ENCODE assay signal across 9 mouse cellular contexts in the genomic region with DNA sequence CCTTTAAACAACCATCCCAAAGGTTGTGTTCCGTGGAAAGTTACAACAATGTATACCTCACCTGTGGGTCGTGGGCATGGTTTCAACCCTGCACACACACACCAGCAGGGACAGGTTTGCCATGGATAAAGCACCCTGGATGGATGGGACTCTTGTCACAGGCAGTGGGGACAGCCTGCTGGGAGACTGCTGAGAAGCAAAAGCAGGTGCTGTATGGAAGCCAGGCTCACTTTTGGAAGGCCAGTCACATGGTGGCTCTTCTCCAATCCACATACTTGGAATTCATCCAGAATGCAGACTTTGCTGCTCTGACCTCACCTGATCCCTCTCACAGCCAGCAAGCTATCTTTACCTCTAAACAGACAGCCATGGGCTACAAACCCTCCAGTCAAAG.
DNase-seq lines count a peak whose midpoint lies in the region; ATAC-seq and TF ChIP-seq lines count a peak whose summit lies in the region.
"Had no signal": no experiment of that assay in that cellular context is flagged by ENCODE, and none has a peak within 500 bp of the region (broad histone marks: within the 10 kb centered on the region; RNA-seq: fewer than 3 reads in every experiment).

No protein-coding gene starts in this region.

- ATAC-seq in forebrain, embryonic 13.5 days: peak; percentile 48
- ATAC-seq in midbrain, embryonic 16.5 days: peak; percentile 50
- ATAC-seq in erythroid progenitor cell, adult 5-6 weeks (replicated peaks; ENCODE audit: low FRiP score, poor library complexity, severe bottlenecking): no peak
- ATAC-seq in megakaryocyte progenitor cell, adult 5-6 weeks (replicated peaks; ENCODE audit: poor library complexity): no peak
- ATAC-seq: Patski had no signal

- no peaks in the 10 kb centered on the region for H3K9me3 ChIP-seq in forebrain, embryonic 13.5 days (replicated peaks)
- H3K9me3 ChIP-seq in midbrain, embryonic 16.5 days (replicated peaks; ENCODE audit: control insufficient read depth, low read length, poor library complexity, severe bottlenecking): no peaks in the 10 kb centered on the region

- no peak for TF ChIP-seq POLR2A in liver, adult 2 months (IDR thresholded peaks at IDR 0.05; ENCODE audit: extremely low read depth, insufficient read depth, low read length)
- TF ChIP-seq POLR2A in kidney, adult 2 months (IDR thresholded peaks at IDR 0.05; ENCODE audit: low read depth, low read length): no peak

- no peaks in the 10 kb centered on the region for H3K4me1 ChIP-seq in liver, adult 2 months (ENCODE audit: control insufficient read depth, insufficient read depth, low read length)
- H3K4me1 ChIP-seq in forebrain, embryonic 13.5 days: peaks cover 18% of the 10 kb centered on the region
- peaks cover 3% of the 10 kb centered on the region; the same call in 1 of the 2 replicates for H3K4me1 ChIP-seq in kidney, adult 2 months (ENCODE audit: control insufficient read depth, insufficient read depth, low read length)
- peaks cover 10% of the 10 kb centered on the region; the same call in 1 of the 2 replicates for H3K4me1 ChIP-seq in midbrain, embryonic 16.5 days (ENCODE audit: control insufficient read depth, insufficient read depth, low read length)

- H3K36me3 ChIP-seq in liver, adult 2 months (ENCODE audit: control insufficient read depth, insufficient read depth, low read length): peaks cover 24% of the 10 kb centered on the region
- no peaks in the 10 kb centered on the region for H3K36me3 ChIP-seq in forebrain, embryonic 13.5 days (ENCODE audit: poor library complexity, severe bottlenecking)
- no peaks in the 10 kb centered on the region for H3K36me3 ChIP-seq in kidney, adult 2 months (ENCODE audit: control insufficient read depth, insufficient read depth, low read length)
- H3K36me3 ChIP-seq in midbrain, embryonic 16.5 days (ENCODE audit: control insufficient read depth, insufficient read depth, low read length): no peaks in the 10 kb centered on the region

- no peak overlapping the region for H3K4me3 ChIP-seq in liver, adult 2 months (ENCODE audit: insufficient read depth, low read depth, low read length)
- H3K4me3 ChIP-seq in forebrain, embryonic 13.5 days: no peak overlapping the region
- H3K4me3 ChIP-seq in kidney, adult 2 months (ENCODE audit: insufficient read depth, low read depth, low read length): no peak overlapping the region
- no peak overlapping the region for H3K4me3 ChIP-seq in midbrain, embryonic 16.5 days (ENCODE audit: low read depth, low read length)

- no peak overlapping the region for H3K27ac ChIP-seq in liver, adult 2 months (replicated peaks; ENCODE audit: insufficient read depth, low read depth, low read length)
- no peak overlapping the region for H3K27ac ChIP-seq in forebrain, embryonic 13.5 days
- peak overlapping the region; percentile 39; the same call in 1 of the 2 replicates for H3K27ac ChIP-seq in kidney, adult 2 months (ENCODE audit: insufficient read depth, low read depth, low read length)
- H3K27ac ChIP-seq in midbrain, embryonic 16.5 days (ENCODE audit: low read length): no peak overlapping the region

- H3K4me2 ChIP-seq in forebrain, embryonic 13.5 days: no peak overlapping the region
- H3K4me2 ChIP-seq in midbrain, embryonic 16.5 days (ENCODE audit: low read length): no peak overlapping the region

- H3K9ac ChIP-seq in liver, adult 2 months (ENCODE audit: low read depth, low read length): no peak overlapping the region
- no peak overlapping the region for H3K9ac ChIP-seq in forebrain, embryonic 13.5 days
- no peak overlapping the region for H3K9ac ChIP-seq in midbrain, embryonic 16.5 days (ENCODE audit: low read depth, low read length)

- peak; percentile 60 for DNase-seq in liver, adult 2 months (ENCODE audit: extremely low read depth, low read depth, low spot score)
- DNase-seq in liver: no peak
- DNase-seq in kidney, adult 2 months: peak; percentile 67
- no peak for DNase-seq in B cell, adult 2 months

- no peaks in the 10 kb centered on the region for H3K27me3 ChIP-seq in liver, adult 2 months (ENCODE audit: control insufficient read depth, insufficient read depth, low read length)
- H3K27me3 ChIP-seq in forebrain, embryonic 13.5 days: no peaks in the 10 kb centered on the region
- H3K27me3 ChIP-seq in kidney, adult 2 months (replicated peaks; ENCODE audit: control insufficient read depth, insufficient read depth, low read length): no peaks in the 10 kb centered on the region
- H3K27me3 ChIP-seq in midbrain, embryonic 16.5 days (ENCODE audit: control insufficient read depth, insufficient read depth, low read depth, low read length): no peaks in the 10 kb centered on the region
- H3K27me3 ChIP-seq: Patski had no signal

- TF ChIP-seq CTCF in liver, adult 2 months (IDR thresholded peaks at IDR 0.05; ENCODE audit: low read depth, low read length): no peak
- TF ChIP-seq CTCF in kidney, adult 2 months (conservative IDR thresholded peaks at IDR 0.05; ENCODE audit: insufficient read depth, insufficient read length, low read depth, low read length): no peak

- no peaks in the 10 kb centered on the region for H3K79me2 ChIP-seq in liver, adult 2 months (ENCODE audit: control insufficient read depth, insufficient read depth, low read length)

- WGBS in liver, adult 2 months: 83% methylated on average over 2 of the region's 2 CpGs
- WGBS in forebrain, embryonic 13.5 days: 78% methylated on average over 2 of the region's 2 CpGs
- 64% methylated on average over 2 of the region's 2 CpGs for WGBS in kidney, adult 2 months
- WGBS in midbrain, embryonic 16.5 days: 73% methylated on average over 2 of the region's 2 CpGs

Comparison
In these comparisons a context has a peak if more than half of its experiments do, and no peak if none do; other contexts are left out.
1. DNase-seq: peak in liver, adult 2 months (single experiment) and kidney, adult 2 months (single experiment); none in liver (single experiment) and B cell, adult 2 months (0 of 2).
2. ATAC-seq: peak in forebrain, embryonic 13.5 days (single experiment) and midbrain, embryonic 16.5 days (single experiment); none in erythroid progenitor cell, adult 5-6 weeks (single experiment) and megakaryocyte progenitor cell, adult 5-6 weeks (single experiment).